Mouse (Mus musculus) cerebellum, adult 2 months (tissue): ENCODE data around the gene Brip1. TPM values are rescaled to one million over a fixed set of nuclear protein-coding genes. Genes with fewer than 3 reads are reported as not detected.

Experiments used
- DNase-seq, 2 experiments: peaks; one replicate each; pipeline ENCODE4 v3.0.0; 2021
- H3K27ac ChIP-seq: fragments of 200-500 bp; 2 replicates; pipeline ENCODE4 v1.5.1; 2012; ENCODE audit warnings: low read length, control low read depth, inconsistent platforms; ENCODE audit not compliant: insufficient read depth
- H3K27me3 ChIP-seq: fragments of 200-500 bp; 2 replicates; pipeline ENCODE4 v1.6.1; 2012; ENCODE audit warnings: inconsistent platforms, mild to moderate bottlenecking, low read length, moderate library complexity; ENCODE audit not compliant: control insufficient read depth, insufficient read depth
- H3K4me1 ChIP-seq: fragments of 200-500 bp; 2 replicates; pipeline ENCODE4 v1.6.1; 2011; ENCODE audit warnings: low read length; ENCODE audit not compliant: control insufficient read depth, insufficient read depth
- H3K4me3 ChIP-seq: fragments of 200-500 bp; replicated peaks from 2 replicates; pipeline ENCODE3; 2011; ENCODE audit warnings: mild to moderate bottlenecking, low read depth, low read length, control low read depth; ENCODE audit not compliant: insufficient read depth
- CTCF ChIP-seq: fragments of 200-500 bp; IDR thresholded peaks from 2 replicates; pipeline ENCODE4 v1.5.1; 2011; ENCODE audit warnings: low read depth, mild to moderate bottlenecking, control low read depth, low read length, moderate library complexity, borderline replicate concordance; ENCODE audit not compliant: insufficient read depth
- POLR2A ChIP-seq: fragments of 200-500 bp; IDR thresholded peaks from 2 replicates; pipeline ENCODE4 v1.6.1; 2011; ENCODE audit warnings: low read length, control low read depth, borderline replicate concordance; ENCODE audit not compliant: insufficient read depth
- WGBS: fragments of 180-500 bp; shearing (Covaris S2); methylation state at CpG from one replicate; pipeline ENCODE4 v1.1.7; 2018; 5-methylcytosine and 5-hydroxymethylcytosine counted together
- polyA plus RNA-seq: library from polyadenylated mRNA; depleted of rRNA; stranded (reverse); fragments of >200 nt; gene quantifications from 2 replicates; pipeline ENCODE4 v1.2.3, GENCODE M21; 2012

Gene Brip1
- polyA plus RNA-seq, 1 experiment, result 0.03 TPM

DNA sequence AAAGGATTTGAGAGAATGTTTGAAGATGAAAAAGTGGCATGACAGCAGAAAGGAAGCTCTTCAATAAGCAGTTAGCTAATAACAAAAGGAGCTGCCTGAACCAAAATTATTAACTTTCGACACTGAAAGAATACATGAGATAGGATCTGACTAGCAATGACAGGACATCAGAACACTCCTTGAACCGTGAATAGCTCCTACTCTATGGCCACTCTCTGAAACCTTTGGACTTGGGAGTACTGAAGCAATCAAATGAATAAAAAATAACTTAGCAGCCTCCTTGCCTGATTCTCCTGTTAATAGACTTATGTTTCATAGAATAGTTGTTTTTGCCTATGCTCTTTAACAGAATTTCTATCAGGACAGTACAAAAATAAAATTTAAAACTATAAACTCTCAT lies 40.7 kb downstream of the Brip1 start:
- Histone ChIP-seq H3K27ac (no peak overlapping the region), H3K4me1 (no peaks in the 10 kb centered on the region), H3K27me3 (no peaks in the 10 kb centered on the region), H3K4me3 (no peak overlapping the region)
- 66% methylated on average over 2 of the region's 2 CpGs for WGBS
- TF ChIP-seq CTCF (no peak), POLR2A (no peak)
- DNase-seq, result no peak

DNA sequence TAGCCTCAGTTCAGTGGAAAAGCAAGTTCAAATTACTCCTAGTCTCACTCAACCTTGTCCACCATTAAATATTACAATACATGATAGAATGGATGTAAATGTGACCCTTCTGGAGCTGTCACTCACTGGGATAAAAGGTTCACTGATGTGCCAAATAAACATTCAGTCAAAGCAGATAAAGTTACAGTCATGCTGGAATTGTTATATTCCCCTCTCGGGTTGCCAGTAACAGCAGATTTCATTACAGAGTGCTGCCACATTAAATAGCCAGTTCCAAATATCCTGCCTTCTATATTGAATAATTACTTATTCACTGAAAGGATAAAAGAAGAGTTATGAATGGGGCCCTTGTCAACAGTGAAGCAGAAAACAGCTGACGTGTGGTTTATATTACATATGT lies 42.0 kb downstream of the Brip1 start:
- 51% methylated on average over 2 of the region's 2 CpGs for WGBS
- TF ChIP-seq POLR2A (no peak), CTCF (no peak)
- no peak for DNase-seq
- Histone ChIP-seq H3K4me3 (no peak overlapping the region), H3K4me1 (no peaks in the 10 kb centered on the region), H3K27me3 (no peaks in the 10 kb centered on the region), H3K27ac (no peak overlapping the region)

DNA sequence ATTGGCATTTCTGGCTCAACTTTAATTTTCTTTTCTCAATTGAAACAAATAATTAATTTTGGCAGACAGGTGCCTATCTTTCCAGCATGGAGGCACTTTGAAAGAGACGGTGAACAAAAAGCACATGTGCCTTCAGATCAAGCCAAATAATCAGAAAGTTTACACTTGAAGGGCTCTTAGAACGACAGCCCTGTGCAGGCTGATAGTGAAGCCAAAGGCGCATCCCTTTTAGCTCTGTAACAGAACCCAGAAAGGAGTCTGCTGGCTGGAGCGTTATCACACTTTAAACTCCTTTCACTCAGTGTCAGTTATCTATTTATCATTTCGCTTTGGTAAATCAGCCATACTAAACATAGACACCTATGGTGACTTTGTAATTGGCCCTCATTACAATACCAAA lies 45.4 kb downstream of the Brip1 start:
- no peak for TF ChIP-seq CTCF
- TF ChIP-seq POLR2A, result no peak
- no peak overlapping the region for H3K27ac ChIP-seq
- no peaks in the 10 kb centered on the region for H3K27me3 ChIP-seq
- no peak for DNase-seq
- 56% methylated on average over 5 of the region's 5 CpGs for WGBS
- H3K4me1 ChIP-seq, result no peaks in the 10 kb centered on the region
- H3K4me3 ChIP-seq, result no peak overlapping the region

DNA sequence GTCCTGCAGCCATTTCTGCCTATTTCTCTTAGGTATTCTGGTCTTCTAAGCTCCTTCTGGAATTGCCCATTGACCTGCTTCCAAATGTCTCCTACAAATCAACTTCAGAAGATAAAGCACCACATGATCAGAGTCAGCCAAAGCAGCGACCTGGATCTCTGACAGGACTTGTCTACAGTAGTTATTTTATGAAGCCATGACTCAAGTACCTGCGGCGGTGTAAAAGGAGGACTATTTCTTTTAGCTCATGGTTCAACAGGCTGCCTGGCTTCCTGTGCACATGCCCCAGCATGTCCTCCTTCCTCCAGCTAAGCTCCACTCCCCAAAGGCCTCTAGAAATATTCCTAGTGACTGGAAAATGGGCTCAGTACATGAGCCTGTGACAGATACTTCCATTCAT lies 69.7 kb downstream of the Brip1 start:
- 88% methylated on average over 3 of the region's 3 CpGs for WGBS
- no peak overlapping the region for H3K4me3 ChIP-seq
- H3K27ac ChIP-seq, result no peak overlapping the region
- no peaks in the 10 kb centered on the region for H3K27me3 ChIP-seq
- no peak for DNase-seq
- TF ChIP-seq POLR2A (no peak), CTCF (no peak)
- no peaks in the 10 kb centered on the region for H3K4me1 ChIP-seq

DNA sequence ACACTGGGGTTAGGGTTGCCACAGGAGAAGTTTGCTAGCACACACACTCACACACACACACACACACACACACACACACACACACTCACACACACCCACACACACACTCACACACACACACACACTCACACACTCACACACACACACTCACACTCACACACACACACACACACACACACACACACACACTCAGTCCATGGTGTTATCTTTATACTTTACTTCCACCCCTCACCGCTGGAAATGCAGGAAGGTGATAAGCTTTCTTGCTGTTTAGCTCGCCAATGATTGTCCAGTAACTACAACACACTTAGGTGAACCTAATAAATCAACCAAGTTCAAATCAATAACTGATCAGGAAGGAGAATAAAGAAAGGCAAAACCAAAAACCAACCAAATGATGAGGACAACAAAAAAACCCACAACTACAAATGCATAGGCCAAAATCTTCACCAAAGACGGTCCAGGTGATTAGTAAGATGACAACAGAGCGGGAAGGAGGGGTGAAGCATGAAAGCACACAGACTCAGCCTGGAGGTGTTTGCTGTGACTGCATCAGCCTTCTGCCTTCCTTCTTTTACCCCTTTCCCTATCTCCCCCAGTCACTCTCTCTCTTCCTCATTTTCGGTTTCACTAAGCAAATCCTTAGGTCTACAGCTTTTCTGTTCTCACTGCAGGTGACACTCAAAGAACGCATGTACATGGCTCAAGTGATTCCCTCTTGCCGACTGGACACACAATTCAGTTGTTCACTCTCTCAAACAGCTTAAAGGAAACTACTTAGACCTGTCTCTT lies 83.7 kb downstream of the Brip1 start:
- no peaks in the 10 kb centered on the region for H3K4me1 ChIP-seq
- H3K27me3 ChIP-seq, result no peaks in the 10 kb centered on the region
- no peak for DNase-seq
- H3K27ac ChIP-seq, result no peak overlapping the region
- no peak overlapping the region for H3K4me3 ChIP-seq
- 91% methylated on average over 7 of the region's 7 CpGs for WGBS
- TF ChIP-seq CTCF (no peak), POLR2A (no peak)

DNA sequence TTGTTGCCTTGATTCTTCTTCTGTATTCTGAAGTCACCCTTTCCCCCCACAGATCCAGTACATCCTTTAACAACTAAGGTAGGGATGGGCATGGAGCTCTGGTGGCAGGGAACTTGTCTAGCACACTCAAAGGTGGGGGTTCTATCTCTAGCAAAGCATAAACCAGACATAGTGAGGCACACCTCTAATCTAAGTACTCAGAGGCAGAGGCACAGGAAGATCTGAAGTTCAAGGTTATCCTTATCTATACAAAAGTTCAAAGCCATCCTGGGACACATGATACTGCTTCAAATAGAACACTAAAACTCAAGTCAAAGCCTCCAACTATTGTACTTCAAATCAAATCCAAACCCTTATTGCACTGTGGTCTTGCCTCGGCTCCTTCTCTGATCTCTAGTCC lies 85.0 kb downstream of the Brip1 start:
- H3K4me1 ChIP-seq, result no peaks in the 10 kb centered on the region

DNA sequence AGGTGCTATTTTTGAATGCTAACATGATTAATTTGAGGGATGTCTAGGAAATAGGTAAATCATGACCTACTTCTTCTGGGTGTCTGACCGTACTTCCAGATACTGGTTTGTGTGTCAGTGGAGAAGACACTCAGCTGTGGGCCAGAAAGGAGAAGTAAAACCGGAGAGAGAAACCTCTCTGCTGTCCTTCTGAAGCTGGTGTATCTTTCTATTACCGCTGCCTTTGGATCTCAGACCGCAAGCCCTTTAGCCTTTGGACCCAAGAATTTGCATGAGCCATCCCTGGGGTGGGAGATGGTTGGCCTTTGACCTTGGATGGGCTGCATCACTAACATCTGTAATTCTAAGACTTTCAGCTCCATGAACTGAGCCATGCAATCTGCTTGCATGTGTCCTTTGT lies 93.7 kb downstream of the Brip1 start:
- Histone ChIP-seq H3K27ac (no peak overlapping the region), H3K4me3 (no peak overlapping the region), H3K27me3 (no peaks in the 10 kb centered on the region), H3K4me1 (no peaks in the 10 kb centered on the region)
- TF ChIP-seq POLR2A (no peak), CTCF (no peak)
- DNase-seq, result no peak
- WGBS, result 96% methylated on average over 4 of the region's 4 CpGs

More for the DNA sequence above, 85.0 kb downstream of the Brip1 start:
- no peak for TF ChIP-seq CTCF
- no peak for TF ChIP-seq POLR2A
- Histone ChIP-seq H3K27me3 (no peaks in the 10 kb centered on the region), H3K27ac (no peak overlapping the region), H3K4me3 (no peak overlapping the region)
- no peak for DNase-seq
- 97% methylated on average over 1 of the region's 1 CpGs for WGBS

DNA sequence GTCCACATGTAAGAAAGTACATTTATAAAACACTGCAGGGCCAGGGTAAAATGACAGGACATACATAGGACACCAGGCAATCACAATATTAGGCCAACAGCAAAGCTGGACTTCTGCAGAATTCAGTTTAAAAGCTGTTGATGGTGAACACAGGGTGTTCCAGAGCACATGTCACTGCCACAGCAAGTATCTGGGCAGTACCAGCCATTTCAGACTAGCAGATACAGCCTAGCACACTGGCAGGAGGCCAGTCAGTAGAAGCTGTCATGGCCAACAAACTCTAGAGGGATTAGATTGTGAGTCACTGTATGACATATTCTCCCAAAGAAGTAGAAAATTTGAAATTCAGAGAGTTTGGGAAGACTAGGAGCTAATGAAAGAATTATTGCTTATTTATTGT lies 94.4 kb downstream of the Brip1 start:
- TF ChIP-seq POLR2A (no peak), CTCF (no peak)
- DNase-seq, result no peak
- Histone ChIP-seq H3K4me3 (no peak overlapping the region), H3K27ac (no peak overlapping the region), H3K4me1 (no peaks in the 10 kb centered on the region), H3K27me3 (no peaks in the 10 kb centered on the region)
